Mouse (Mus musculus) stomach, embryonic 15.5 days (tissue): ENCODE measurements around the gene Slc38a10. TPM values are rescaled to one million over a fixed set of nuclear protein-coding genes. Genes with fewer than 3 reads are reported as not detected.

Experiments used
- ATAC-seq: fragments of 200-750 bp; cut with Nextera tagmentation; 2 replicates; pipeline ENCODE4 v1.8.0; 2017; ENCODE audit warnings: low read depth, moderate number of reproducible peaks, moderate TSS enrichment; ENCODE audit not compliant: insufficient read depth, low FRiP score
- H3K27ac ChIP-seq: fragments of 300-500 bp; sonication (generic); 2 replicates; pipeline ENCODE4 v1.5.1; 2015; ENCODE audit warnings: mild to moderate bottlenecking, inconsistent platforms
- H3K27me3 ChIP-seq: fragments of 300-500 bp; sonication (generic); replicated peaks from 2 replicates; pipeline ENCODE4 v1.6.1; 2015; ENCODE audit warnings: inconsistent platforms
- H3K36me3 ChIP-seq: fragments of 300-500 bp; sonication (generic); 2 replicates; pipeline ENCODE4 v1.6.1; 2015; ENCODE audit warnings: inconsistent platforms
- H3K4me1 ChIP-seq: fragments of 300-500 bp; sonication (generic); 2 replicates; pipeline ENCODE4 v1.6.1; 2015; ENCODE audit warnings: inconsistent platforms
- H3K4me2 ChIP-seq: fragments of 300-500 bp; sonication (generic); 2 replicates; pipeline ENCODE4 v1.6.1; 2015; ENCODE audit warnings: mild to moderate bottlenecking, inconsistent platforms
- H3K4me3 ChIP-seq: fragments of 300-500 bp; sonication (generic); replicated peaks from 2 replicates; pipeline ENCODE4 v1.5.1; 2015; ENCODE audit warnings: inconsistent platforms
- H3K9ac ChIP-seq: fragments of 300-500 bp; sonication (generic); 2 replicates; pipeline ENCODE4 v1.6.1; 2015; ENCODE audit warnings: inconsistent platforms
- H3K9me3 ChIP-seq: fragments of 300-500 bp; sonication (generic); 2 replicates; pipeline ENCODE4 v1.6.1; 2016; ENCODE audit warnings: inconsistent platforms
- WGBS: fragments of 180-500 bp; shearing (Covaris S2); methylation state at CpG from one replicate; pipeline ENCODE4 v1.1.7; 2015; 5-methylcytosine and 5-hydroxymethylcytosine counted together
- microRNA-seq: library from miRNA; unstranded; fragments of <30 nt; microRNA quantifications from one replicate; pipeline ENCODE4, GENCODE M21; 2016
- polyA plus RNA-seq: library from polyadenylated mRNA; unstranded; fragments of >200 nt; fragmentation: Nextera tagmentation; extraction: Ambion mirVana; gene quantifications from 2 replicates; pipeline ENCODE4 v1.2.1, GENCODE M21; 2015

Gene Slc38a10
- polyA plus RNA-seq, 1 experiment from 2014 or later: 87.2 TPM

DNA sequence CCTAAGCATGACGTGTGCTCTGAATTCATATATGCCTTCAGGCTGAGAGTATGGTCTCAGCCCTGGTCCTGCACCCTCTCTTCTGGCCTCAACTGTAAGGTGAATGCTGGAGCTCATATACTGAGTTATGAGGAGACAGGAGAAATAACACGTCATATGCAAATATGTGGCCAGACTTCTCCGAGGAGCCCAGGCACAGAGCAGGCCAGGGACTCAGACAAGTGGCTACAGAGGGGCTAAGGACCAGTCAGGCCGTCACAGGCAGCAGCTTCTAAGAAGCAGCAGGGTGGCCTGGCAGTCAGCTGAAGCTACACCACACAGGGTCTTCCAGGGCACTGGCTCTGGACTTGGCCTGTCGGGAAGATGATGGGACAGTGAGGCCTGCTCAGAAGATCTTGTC, 87.8 kb downstream of the Slc38a10 start:
- Histone ChIP-seq H3K4me1 (no peaks in the 10 kb centered on the region), H3K4me3 (no peak overlapping the region), H3K9me3 (no peaks in the 10 kb centered on the region), H3K4me2 (no peak overlapping the region), H3K9ac (no peak overlapping the region), H3K36me3 (peaks cover 7% of the 10 kb centered on the region; the same call in 1 of the 2 replicates), H3K27ac (no peak overlapping the region), H3K27me3 (no peaks in the 10 kb centered on the region)
- no peak for ATAC-seq
- WGBS: 83% methylated on average over 5 of the region's 5 CpGs

DNA sequence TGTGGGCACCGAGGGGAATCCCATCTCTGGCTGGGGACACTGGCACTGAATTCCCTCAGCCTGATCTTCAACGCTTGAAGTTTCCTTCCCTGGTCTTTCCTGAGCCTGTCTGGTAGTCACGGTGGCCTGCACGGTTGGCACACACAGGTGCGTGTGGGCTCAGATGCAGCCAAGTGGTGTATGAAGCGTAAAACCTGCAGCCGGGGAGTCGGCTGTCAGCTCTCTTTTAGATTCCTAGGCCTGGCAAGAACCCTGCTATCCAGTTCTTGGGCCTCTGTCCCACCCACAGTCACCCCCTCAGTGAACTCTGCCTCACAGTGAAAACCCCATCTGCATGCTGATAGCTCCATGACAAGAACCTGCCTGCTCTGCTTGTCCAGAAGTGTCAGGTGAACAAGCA, 90.5 kb downstream of the Slc38a10 start:
- Histone ChIP-seq H3K27me3 (no peaks in the 10 kb centered on the region), H3K4me3 (no peak overlapping the region), H3K9me3 (no peaks in the 10 kb centered on the region), H3K4me2 (no peak overlapping the region), H3K36me3 (no peaks in the 10 kb centered on the region), H3K4me1 (no peaks in the 10 kb centered on the region), H3K27ac (no peak overlapping the region), H3K9ac (no peak overlapping the region)
- ATAC-seq: no peak
- WGBS: 66% methylated on average over 8 of the region's 8 CpGs

DNA sequence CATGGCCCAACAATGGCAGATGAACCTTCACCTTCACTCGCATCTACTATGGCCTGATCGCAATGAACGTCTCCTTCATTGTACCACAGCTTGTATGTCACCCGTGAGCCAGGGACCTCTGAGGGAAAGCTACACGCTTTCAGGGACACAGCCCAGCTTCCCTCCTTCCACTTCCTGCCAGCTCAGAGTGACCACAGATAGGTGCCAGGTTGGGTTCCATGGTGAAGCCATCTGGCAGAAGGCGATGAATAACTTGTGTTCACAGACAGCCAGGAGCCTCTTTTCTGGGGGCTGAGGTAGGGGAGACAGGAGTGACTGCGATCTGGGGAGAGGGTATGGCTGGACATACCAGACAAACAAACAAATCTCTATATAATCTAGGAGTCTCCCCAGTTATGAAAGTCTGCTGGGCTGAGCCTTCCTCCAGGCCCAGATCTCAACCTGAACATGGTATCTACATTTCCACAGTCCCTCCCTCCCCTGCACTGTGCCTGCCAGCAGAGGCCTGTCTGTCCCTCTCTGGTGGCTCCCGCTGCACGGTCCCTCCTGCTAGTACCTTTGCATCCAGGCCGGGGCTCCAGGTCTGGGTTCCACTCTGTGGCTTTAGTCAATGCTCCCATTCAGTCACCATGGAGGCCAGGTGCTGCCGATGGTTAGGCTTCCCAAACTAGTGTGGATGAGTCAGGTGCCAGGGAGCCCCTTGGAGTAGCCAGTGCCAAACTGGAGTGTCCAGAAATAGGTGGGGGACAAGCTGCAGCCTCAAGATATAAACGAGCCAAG, 95.0 kb downstream of the Slc38a10 start:
- no peaks in the 10 kb centered on the region for H3K9me3 ChIP-seq
- no peak for ATAC-seq
- H3K4me2 ChIP-seq: no peak overlapping the region
- H3K9ac ChIP-seq: no peak overlapping the region
- H3K4me1 ChIP-seq: peaks cover 13% of the 10 kb centered on the region; the same call in 1 of the 2 replicates
- H3K27ac ChIP-seq: no peak overlapping the region
- H3K27me3 ChIP-seq: no peaks in the 10 kb centered on the region
- no peak overlapping the region for H3K4me3 ChIP-seq
- H3K36me3 ChIP-seq: no peaks in the 10 kb centered on the region
- 76% methylated on average over 12 of the region's 12 CpGs for WGBS

Small RNAs within 50 kb of the gene (microRNA-seq; reads per million reads assigned to microRNA genes)
- not detected for gene Gm25948

Other genes with a start within 250 kb of the Slc38a10 start
- 79.4 and 86.0 TPM in 2 replicates for gene Chmp6, start 237.9 kb downstream of the Slc38a10 start, polyA plus RNA-seq
- 24.8 and 30.9 TPM in 2 replicates for gene Baiap2, start 208.6 kb downstream of the Slc38a10 start, polyA plus RNA-seq
- gene Aatk, start 104.2 kb downstream of the Slc38a10 start, polyA plus RNA-seq: 3.8 and 4.5 TPM in 2 replicates
- gene Cep131, start 64.5 kb downstream of the Slc38a10 start, polyA plus RNA-seq: 21.6 and 25.1 TPM in 2 replicates
- 17.7 and 19.0 TPM in 2 replicates for gene Tepsin, start 52.6 kb downstream of the Slc38a10 start, polyA plus RNA-seq
- gene Ndufaf8, start 52.4 kb downstream of the Slc38a10 start, polyA plus RNA-seq: 81.5 and 83.1 TPM in 2 replicates
- 7.2 and 7.9 TPM in 2 replicates for gene Bahcc1, start 81.6 kb upstream of the Slc38a10 start, polyA plus RNA-seq
- 2,501 and 2,557 TPM in 2 replicates for gene Actg1, start 197.2 kb upstream of the Slc38a10 start, polyA plus RNA-seq
- 0.49 and 0.85 TPM in 2 replicates for gene Fscn2, start 210.2 kb upstream of the Slc38a10 start, polyA plus RNA-seq
- gene Faap100, start 227.4 kb upstream of the Slc38a10 start, polyA plus RNA-seq: 31.5 and 33.0 TPM in 2 replicates